Mouse (Mus musculus) liver, adult 2 months (tissue): ENCODE results near the gene Car5b.

Experiments
- CTCF ChIP-seq: fragments of 200-500 bp; IDR thresholded peaks from 2 replicates; pipeline ENCODE4 v1.5.1; 2011; ENCODE audit warnings: low read depth, low read length, control low read depth
- POLR2A ChIP-seq: fragments of 200-500 bp; IDR thresholded peaks from 2 replicates; pipeline ENCODE4 v1.6.1; 2011; ENCODE audit warnings: low read length, control low read depth; ENCODE audit not compliant: insufficient read depth; ENCODE audit errors: extremely low read depth

DNA sequence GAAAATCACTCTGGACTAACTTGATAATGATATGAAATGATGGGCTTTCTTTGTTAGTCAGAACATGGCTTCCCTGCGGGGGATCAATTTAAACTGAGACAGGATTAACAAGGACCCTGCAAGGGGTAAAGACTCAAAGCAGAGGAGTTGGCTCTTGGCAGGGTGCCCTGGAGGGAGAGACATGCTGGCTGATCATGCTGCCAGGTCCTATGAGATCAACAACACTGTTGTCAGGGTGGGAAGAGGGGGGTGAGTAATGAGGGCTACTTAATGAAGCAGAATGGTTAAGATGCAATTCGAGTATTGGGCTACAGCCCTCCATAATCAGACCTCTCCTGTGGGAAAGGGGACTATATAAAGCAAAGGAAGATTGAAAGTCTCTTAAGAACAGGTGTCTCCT, 11.1 kb upstream of the Car5b start:
- no peak for TF ChIP-seq POLR2A
- no peak for TF ChIP-seq CTCF
